Mouse (Mus musculus) ES-CJ7 (cell line): ENCODE measurements around the gene Gm7694.

Experiments
- DNase-seq: peaks from one replicate; pipeline ENCODE4 v3.0.0; 2011; ENCODE audit warnings: low read depth, low spot score

Gene Gm7694

DNA sequence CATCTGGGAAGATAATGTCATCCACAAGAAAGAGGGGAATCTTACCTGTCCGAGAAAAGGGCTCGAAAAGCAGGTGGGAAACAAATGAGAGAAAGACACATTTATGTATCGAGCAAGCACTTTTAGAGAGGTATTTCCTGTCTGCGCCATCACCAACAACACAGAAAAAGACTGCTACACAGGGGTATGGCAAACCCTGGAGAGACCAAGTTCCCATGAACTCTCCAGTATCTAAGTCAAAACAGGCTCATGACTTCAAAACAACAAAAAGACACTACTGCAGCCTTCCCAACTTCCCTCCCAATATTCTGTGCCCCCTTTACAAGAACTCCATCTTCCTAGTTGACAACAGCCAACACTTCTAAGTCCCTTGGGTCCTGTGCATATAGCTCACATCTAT lies at the start of gene Gm7694:
Gm7694 (minus strand) TSS at position 101 of the 400 bp plus-strand sequence.
- no peak for DNase-seq

DNA sequence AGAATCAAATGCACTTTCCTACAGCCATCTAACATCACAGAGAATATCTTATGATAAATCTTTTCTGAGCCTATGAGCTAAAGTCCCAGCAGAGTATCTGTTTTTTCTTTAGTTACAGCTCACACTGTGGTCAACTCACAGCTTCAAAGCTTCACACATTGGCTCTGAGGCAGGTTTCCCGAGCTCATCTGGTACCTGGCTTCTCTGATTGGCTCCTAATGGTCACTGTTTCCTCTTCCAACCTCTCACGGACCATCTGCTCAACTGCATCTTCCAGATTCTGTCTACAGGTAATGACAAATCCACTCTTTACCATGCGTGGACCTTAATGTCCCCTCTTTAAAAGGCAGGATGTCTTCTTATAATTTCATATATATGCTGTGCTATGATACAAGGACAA lies 47.2 kb upstream of the Gm7694 start:
- no peak for DNase-seq

DNA sequence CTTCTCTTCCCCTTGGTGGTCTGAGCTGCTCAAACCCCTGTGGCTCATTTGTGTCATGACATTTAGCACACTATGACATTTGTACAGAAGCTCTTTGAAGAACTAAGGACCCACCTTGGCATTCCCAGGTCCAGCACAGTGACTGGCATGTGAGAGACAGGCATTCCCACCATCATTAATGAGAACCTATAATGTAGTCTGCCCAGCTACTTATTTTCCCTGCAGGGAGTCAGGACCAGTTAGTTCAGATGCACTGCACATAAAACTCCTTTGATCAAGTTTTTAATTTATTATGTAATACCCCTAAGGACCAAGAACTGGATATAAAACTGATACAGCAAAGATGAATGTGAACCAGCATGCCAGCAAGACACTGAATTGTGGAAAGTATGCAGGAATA lies 44.9 kb upstream of the Gm7694 start:
- DNase-seq: no peak

DNA sequence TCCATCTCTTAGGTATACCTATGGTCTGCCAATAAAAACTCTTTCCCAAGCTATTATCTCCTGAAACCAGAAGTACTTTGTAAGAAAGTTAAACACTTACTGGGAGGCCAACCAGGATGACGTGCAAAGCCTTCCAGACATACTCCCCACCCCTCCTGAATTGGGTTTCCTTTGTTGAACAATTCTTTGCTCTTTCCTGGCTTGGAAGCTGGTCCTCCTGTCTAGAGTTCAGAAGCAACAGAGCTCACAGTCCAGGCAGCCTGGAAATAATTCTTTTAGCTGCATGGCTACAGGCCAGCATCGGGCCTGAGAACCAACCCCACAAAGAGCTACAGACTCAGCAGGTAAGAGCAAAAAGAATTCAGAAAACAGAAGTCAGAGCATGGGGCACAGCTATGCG lies 40.1 kb upstream of the Gm7694 start:
- no peak for DNase-seq

DNA sequence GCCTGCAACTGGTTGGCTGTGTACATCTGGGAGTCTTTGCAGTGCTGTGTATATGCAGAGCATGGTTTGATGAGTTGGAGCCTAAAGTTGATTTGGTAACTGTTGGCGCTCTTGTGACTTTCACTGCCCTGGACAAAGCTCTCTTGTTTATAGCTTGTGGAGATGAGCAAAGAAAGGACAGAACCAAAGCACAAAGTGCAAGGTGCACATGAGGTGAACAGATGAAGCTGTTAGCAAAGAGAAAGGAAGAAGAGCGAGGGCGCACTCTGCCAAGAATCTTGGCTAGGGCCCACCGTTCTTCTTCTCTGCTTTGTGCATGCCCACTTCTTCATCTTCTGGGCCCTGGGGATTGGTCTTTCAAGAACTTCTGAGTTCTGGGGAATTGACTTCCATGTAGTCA lies 37.8 kb upstream of the Gm7694 start:
- no peak for DNase-seq

DNA sequence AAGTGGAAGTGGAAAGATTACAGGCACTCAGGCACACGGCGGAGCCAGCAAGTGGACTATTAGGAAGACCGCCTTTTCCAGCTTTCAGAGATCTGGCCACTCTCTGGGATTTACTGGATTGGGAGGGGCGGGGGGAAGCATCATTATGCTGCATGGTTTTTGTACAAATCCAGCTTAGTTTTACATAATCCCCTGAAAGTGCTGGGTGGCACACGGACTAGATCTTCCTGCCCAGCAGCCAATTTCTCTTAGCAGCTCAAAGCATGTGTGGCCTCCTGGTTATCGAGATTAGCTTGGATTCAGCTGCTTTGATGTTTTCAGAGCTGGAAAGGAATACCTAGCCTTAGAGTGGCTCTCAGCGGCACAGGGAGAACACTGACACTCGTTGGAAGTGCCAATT lies 36.9 kb upstream of the Gm7694 start:
- DNase-seq: no peak

DNA sequence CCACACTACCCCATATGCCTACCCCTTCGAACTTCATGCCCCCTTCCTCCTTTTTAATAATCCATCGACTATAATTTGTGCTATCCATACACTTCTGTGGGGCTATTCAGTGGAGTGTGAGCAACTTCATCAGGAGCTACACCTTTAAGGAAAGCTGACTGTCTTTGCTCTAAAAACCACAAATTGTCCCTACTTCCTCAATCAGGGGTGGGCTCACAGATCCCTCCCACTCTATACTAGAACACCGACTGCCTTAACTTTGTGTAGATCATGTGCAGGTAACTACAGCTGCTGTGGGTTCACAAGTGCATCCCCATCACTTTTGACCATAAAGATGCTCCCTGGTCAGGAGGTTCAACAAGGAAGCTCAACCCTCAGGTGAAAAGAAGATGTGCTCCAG lies 33.8 kb upstream of the Gm7694 start:
- no peak for DNase-seq

DNA sequence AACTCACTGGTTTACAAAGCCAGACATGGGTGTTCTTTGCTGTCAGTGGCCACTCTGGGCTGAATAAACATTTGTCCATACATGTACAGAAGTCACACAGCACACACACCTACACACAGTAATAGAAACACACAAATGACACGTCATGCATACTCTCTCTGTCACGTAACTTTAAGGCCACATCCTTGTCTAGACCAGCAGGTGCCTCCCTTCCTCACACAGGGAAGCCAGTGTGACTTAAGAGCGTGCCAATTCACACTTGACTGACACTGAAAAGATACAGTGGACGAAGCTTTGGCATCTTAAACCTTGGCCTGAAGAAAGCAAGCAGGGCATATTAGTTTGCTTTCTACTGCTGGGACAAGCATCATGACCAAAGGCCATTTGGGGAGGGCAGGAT lies 26.6 kb upstream of the Gm7694 start:
- no peak for DNase-seq

DNA sequence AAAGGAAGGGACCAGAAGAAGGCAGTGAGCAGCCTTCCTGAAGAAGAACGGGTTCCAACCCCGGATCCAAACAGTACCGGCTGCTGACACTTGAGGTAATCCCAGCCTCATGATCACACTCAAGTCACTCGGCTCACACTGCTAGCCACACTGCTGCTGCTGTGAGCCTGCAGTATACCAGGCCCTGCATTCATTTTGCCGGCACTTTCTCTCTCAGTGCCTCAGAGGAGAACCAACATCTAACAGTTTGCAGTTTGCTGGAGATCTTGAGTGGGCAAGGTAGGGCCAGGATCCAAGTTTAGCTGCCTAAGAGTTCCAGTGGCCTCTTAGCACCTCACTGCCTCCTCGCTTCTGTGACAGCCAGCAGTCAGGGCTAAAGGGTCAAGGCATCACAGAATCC lies 25.8 kb upstream of the Gm7694 start:
- no peak for DNase-seq

DNA sequence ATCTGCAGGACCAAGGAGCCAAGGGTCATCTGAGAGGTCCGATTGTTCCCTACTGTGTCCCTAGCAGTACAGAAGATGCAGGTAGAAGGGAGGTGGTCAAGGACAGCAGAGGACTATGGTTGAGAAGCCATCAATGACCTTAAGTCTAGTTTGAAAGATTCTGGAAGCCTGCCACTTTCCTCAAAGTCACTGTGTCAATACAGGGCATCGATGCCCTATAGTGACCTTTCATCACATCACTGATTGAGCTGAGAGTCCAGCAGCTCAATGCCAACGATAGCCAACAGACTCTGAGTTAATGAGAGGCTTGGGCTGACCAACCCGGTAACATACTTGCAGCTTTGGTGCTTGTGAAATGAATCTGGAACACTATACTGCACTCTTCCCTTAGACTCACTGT lies 19.1 kb upstream of the Gm7694 start:
- DNase-seq: no peak

DNA sequence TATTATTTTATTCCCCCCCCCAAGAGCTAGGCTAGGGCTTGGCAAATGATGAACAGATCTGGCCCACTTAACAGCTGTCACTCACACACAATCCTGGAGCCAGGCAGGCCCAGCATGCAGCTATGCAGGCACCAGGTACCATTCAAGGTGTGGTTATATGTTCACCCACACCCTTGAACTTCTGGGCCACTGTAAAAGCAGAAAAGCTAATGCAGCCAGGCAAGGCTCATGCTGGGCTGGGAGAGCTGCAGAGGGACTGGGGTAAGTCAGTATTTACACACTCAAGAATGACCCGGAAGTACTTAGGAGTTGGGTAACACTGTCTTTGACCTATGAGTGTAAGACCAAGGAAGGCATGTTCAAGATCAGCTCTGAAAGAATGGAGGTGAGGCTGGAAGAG lies 18.2 kb upstream of the Gm7694 start:
- DNase-seq: no peak

DNA sequence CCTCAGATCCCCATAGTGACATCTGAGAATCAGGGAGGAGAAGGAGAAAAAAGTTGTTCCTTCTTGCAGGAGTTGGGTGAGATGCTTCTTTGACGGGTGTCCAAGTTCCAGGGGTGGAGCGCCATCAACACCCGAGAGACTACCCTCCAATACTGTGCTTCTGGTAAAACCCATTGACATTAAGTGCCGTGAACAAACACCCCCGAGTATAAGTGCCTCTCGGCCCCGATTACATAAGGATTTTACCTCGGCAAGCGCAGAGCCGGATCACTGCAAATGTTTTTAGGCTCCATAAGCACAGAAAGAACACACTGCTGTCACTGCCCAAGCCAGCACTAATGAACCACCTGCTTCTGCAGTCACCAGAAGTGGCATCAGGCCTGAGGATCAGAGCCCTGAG lies 16.9 kb upstream of the Gm7694 start:
- DNase-seq: no peak

DNA sequence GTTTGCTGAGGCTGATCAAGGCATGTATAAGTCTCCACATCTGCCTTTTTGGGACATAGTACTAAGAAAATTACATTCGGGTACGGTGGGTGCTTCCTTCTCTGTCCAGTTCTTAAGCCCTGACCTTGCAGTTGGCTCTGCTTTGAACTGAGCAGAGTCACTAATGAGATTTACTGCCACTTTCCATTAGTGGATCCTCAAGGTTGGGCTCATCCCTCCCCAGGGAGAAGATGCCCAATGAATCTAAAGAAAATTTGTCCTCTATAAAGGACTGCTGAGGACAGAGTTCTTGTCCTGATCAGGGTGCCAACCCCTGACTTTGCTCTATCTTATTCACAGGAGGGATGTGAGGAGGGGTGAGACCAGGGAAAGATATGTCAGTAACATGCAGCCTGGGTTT lies 15.9 kb upstream of the Gm7694 start:
- DNase-seq: no peak

DNA sequence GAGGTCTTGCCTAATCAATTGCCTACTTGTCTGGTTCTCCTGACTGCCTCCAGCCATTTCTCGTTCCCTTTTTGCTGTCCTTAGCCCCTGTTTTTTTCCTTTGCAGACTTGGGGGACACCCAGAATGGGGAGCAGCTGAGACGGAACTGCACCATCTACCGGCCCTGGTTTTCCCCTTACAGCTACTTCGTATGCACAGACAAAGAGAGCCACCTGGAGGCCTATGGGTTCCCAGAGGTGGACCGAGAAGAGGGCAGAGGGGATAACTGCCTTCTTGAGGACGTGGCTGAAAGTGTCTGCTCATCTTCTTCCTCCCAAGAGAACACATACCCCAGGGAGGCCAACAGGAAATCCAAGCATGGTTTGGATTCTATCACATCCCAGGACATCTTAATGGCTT lies 5.3 kb upstream of the Gm7694 start:
- DNase-seq: no peak

DNA sequence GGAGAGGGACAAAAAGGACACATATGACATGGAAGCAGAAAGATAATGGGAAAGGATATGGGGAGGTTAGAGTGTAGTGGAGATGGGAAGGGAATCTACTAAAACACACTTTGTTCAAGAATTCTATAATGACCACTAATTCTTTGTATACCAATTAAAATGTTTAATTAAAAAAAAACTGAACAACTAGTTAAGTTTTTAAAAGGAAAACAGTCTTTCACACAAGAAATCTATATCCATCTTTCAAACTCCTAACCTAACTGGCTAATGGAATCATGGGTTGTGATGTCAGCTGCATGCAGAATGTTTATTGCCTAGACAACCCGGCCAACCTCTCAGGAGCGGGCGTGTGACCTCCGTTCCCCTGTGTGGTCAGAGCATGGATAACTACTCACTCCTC lies 2.4 kb upstream of the Gm7694 start, which contains the start of gene Spata46:
Spata46 (plus strand) TSS at position 301 of the 400 bp plus-strand sequence.
- DNase-seq: no peak

DNA sequence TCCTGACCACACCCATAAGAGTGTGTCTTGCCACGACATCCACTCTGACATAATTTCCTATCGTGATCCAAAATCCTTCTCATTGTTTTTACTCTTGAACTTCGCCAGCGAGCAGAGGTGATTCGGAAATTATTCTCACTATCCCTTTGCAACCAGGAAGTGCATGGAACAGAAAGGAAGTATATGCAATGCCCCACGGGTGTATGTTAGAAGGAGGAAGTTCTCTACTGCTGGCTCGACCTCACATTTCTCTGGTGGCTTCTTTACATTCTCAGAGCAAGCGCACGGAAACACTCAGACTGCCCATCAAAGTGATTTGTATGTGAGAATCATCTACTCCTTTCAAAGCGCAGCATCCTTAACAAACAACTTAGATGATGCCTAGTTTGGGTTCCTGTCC lies 1.1 kb downstream of the Gm7694 start:
- DNase-seq: no peak

DNA sequence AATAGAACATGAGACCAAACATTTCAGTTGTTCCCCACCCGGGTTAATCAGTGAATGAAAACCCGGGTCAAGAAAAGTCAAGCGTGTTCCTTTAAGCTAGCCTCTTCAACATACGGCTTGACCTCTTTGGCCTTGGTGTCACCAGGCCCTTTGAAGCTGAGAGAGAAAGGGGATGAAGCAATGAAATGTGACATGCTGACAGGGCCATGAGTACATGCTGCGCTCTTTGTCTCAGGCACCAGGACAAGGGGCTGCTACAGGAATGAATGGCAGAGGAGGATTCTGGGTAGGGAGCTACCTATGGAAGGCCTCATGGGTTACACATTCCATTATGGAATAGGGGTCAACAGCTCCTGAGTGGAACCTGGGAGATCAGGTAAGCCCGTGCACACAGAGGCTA lies 3.0 kb downstream of the Gm7694 start:
- no peak for DNase-seq

DNA sequence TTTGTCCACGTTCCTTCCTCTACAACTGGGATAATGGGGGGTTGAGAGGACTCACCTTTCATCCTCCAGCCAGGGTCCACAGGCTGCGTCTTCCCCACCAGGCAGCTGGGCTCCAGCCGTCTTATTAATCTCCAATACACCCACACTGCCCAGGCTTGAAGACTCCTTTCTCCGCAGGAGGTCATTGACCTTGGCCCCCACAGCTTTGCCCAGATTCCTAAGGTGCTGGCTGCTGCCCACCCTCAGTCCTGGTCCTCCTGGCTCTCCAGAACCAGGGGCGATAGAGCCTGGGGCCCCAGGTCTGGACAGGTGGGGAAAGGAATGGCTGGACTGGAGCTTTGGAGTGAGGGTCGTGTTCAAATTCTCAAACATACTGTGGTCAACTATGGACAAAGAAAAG lies 3.7 kb downstream of the Gm7694 start:
- no peak for DNase-seq

DNA sequence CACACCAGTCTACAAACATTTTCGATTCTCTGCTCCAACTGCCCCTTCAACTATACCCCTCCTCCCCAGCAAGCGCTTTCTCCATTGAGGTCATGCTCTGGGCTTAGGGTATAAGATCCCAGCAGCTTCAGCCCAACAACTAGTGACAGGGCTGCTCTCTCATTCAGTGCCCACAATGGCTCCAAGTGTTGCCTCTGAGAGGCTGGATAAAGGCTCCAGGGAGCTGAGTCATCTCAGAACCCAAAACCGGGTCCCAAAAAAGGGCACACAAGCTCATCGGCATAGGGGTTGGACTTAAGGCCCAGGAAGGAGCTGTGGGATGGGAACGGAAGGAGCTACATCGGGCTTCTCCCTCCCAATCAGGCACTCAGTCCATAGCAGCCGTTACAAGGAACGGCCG lies 4.4 kb downstream of the Gm7694 start:
- DNase-seq: no peak

DNA sequence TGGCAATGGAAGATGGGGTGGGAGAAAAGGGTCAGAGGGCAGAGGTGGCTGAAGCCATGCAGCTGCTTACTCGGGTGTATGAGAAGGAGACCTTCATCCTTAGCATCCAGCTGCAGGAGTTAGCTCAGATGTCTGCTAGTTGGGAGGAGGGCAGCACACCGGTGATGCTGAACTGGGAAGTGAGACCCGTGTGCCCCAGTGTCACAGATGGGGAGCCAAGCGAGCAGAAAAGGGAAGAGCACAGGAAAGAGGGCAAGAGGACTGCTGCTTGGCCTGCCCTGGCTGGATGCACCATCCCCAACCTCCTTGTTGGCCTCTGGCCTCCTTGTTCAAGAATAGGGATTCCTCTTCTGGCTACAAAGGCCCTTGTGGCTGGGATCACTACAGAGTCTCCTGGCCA lies 6.6 kb downstream of the Gm7694 start:
- DNase-seq: no peak

DNA sequence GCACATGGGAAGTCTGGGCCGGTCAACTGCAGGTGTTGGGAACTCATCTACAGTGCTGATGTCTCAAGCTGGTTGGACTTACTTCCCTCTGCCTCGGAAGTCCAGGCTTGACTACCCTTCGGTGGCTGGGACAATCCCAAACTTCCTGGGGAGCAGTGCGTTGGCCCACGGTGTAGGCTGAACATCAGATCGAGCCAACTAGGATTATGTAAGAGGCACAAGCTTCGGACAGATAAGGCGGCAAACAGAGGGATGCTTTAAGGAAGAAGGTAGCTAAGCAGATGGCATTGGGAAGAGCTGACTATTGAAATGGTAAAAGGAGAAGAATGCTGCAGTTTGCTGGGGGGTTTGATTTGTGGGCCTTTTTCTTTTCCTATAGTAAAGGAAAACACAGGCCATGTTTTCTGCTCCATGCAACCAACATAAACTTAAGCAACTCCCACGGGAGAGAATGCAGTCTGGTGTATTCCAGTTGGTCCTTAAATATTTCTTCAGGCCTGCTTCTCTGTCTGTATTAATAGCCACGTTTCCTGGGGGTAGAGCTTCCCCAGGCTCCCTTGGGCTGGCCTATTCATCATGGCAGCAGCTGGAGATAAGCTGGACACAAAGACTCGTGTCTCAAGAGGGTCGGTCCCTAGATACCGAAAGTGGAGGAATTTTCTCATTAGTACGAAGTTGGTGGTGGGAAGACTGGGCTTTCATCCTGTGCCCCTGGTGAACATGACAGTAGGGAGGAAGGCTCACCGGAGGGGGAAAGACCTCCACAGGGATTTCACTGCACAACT lies 11.2 kb downstream of the Gm7694 start:
- no peak for DNase-seq

DNA sequence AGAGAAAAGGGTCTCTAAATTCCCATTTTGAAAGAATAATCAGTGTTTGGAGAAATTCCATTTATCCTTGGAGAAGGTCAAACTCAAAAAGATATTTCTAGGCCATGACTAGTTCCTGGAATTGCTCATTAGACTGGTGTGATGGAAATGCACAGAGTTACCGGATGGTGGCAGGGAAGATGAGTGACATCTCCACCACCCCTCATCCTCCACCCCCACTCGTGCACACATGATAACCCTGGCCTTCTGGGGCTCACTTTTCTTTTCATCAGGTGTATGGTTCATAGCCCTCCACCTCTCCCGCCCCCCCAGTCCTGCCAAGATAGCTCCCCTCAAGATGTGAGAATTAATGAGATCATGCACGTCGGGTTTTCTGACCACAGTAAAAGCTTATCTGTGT lies 12.9 kb downstream of the Gm7694 start:
- DNase-seq: no peak

DNA sequence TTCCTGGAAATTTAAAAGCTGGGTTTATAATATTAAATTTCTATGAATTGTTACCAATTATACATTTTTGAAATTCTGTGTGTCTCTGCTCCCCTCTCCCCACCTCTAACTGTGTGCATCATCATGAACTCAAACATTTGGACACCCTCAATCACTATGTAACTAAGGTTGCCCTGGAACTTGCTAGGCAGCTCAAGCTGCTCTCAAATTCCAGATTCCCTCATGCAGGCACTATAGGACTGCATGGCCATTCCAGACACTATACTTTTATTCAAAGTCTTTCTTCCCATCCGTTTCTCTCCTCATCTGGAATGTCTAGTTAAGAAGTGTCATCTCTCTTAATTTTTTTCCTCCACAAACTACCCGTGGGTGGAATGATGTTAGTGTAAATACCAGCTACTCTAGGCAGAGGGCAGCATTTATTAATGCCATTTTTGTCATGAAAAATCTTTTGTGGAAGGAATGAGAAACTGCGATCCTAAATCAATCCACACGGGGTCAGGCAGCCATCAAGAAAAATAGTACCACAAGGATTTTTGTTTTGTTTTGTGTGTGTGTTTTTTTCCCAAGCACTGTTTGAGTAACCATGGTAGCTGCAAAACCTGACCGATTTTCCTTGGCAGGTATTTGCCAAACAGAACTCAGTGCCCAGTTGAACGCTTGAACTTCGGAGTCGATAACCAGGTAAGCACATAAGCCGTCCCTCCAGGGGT lies 13.7 kb downstream of the Gm7694 start:
- peak; percentile 48 for DNase-seq
